Mouse (Mus musculus) ES-E14 (cell line): ENCODE results near the gene Aunip. TPM values are rescaled to one million over a fixed set of nuclear protein-coding genes. Genes with fewer than 3 reads are reported as not detected.
A peak's percentile ranks its signal among the peaks of the same experiment; 100 is the strongest.

ENCODE experiments used
- DNase-seq: peaks from one replicate; pipeline ENCODE4 v3.0.0-alpha.2; 2013; ENCODE audit warnings: low read depth, low spot score
- H3K27ac ChIP-seq: 2 replicates; pipeline ENCODE4 v1.5.1; 2012; ENCODE audit warnings: low read depth, mild to moderate bottlenecking, low read length, moderate library complexity, mixed read lengths; ENCODE audit not compliant: poor library complexity, insufficient read depth, severe bottlenecking
- H3K36me3 ChIP-seq: 2 replicates; pipeline ENCODE4 v1.6.1; 2012; ENCODE audit warnings: mild to moderate bottlenecking, low read length, moderate library complexity, mixed read lengths; ENCODE audit not compliant: control insufficient read depth, poor library complexity, insufficient read depth, severe bottlenecking
- H3K4me1 ChIP-seq, 2 experiments: fragments of 150-350 bp in 1 of 2; sonication (generic) in 1 of 2; 2 replicates each; pipeline ENCODE4 v1.6.1; 2012; ENCODE audit warnings: low read length in 2 of 2, mild to moderate bottlenecking in 1 of 2, mixed read lengths in 1 of 2; ENCODE audit not compliant: control insufficient read depth in 2 of 2, insufficient read depth in 2 of 2, poor library complexity in 1 of 2
- H3K4me3 ChIP-seq, 2 experiments: fragments of 150-350 bp in 1 of 2; sonication (generic) in 1 of 2; 2 replicates each; pipeline ENCODE4 v1.5.1; 2012; ENCODE audit warnings: low read length in 2 of 2, low read depth in 1 of 2, mild to moderate bottlenecking in 1 of 2, mixed read lengths in 1 of 2; ENCODE audit not compliant: insufficient read depth in 1 of 2, poor library complexity in 1 of 2, severe bottlenecking in 1 of 2
- H3K9ac ChIP-seq: 2 replicates; pipeline ENCODE4 v1.6.1; 2012; ENCODE audit warnings: low read depth, mild to moderate bottlenecking, low read length, mixed read lengths; ENCODE audit not compliant: poor library complexity, insufficient read depth, severe bottlenecking
- H3K9me3 ChIP-seq: fragments of 150-350 bp; sonication (generic); 2 replicates; pipeline ENCODE4 v1.6.1; 2012; ENCODE audit warnings: low read depth, mild to moderate bottlenecking, low read length; ENCODE audit not compliant: control insufficient read depth, insufficient read depth
- CHD2 ChIP-seq: IDR thresholded peaks from 2 replicates; pipeline ENCODE4 v1.6.1; 2014; ENCODE audit warnings: mild to moderate bottlenecking, low read depth, low read length, inconsistent platforms
- HCFC1 ChIP-seq: IDR thresholded peaks from 2 replicates; pipeline ENCODE4 v1.6.1; 2012; ENCODE audit warnings: low read length, inconsistent platforms, borderline replicate concordance; ENCODE audit not compliant: insufficient read depth
- MAFK ChIP-seq: IDR thresholded peaks from 2 replicates; pipeline ENCODE4 v1.6.1; 2014; ENCODE audit warnings: mild to moderate bottlenecking, low read depth, low read length, inconsistent platforms; ENCODE audit not compliant: insufficient read depth
- ZC3H11A ChIP-seq: IDR thresholded peaks from 2 replicates; pipeline ENCODE4 v1.6.1; 2012; ENCODE audit warnings: low read depth, mild to moderate bottlenecking, inconsistent platforms, low read length, borderline replicate concordance
- ZNF384 ChIP-seq: IDR thresholded peaks from 2 replicates; pipeline ENCODE4 v1.6.1; 2012; ENCODE audit warnings: low read depth, low read length, inconsistent platforms
- in situ Hi-C, 2 experiments: fragments of 600-800 bp; cut with MboI; formaldehyde crosslinking; loops; one replicate each; pipeline ENCODE4 v1.15.1; 2025; ENCODE audit warnings: low sequenced_read_pairs in 2 of 2, inconsistent platforms in 1 of 2; ENCODE audit not compliant: unreplicated experiment in 2 of 2
- total RNA-seq: library from RNA; depleted of rRNA; stranded (reverse); fragments of 300-350 nt; gene quantifications from 2 replicates; pipeline ENCODE4 v1.2.3, GENCODE M21; 2012

Gene Aunip
- total RNA-seq, 1 experiment, result 18.3 TPM

- peaks cover 10 to 12% of the 10 kb centered on the region in 2 experiments; a peak in 3 of 4 replicates for H3K4me1 ChIP-seq
- H3K27ac ChIP-seq, result peak overlapping the region; percentile 100
- DNase-seq, result peak; percentile 68
Measured at GRCm38 (mm10) chr4:134467435-134468214, 43.2 kb upstream of the Aunip start.

GRCm38 (mm10) chr4:134468215-134468575 is 42.6 kb upstream of the Aunip start, which contains the start of gene Stmn1:
Stmn1 (plus strand) TSS chr4:134468320.
- peak; percentile 88 for TF ChIP-seq HCFC1
- TF ChIP-seq ZNF384, result no peak
- TF ChIP-seq CHD2, result no peak
- peaks cover 10 to 12% of the 10 kb centered on the region in 2 experiments; a peak in 3 of 4 replicates for H3K4me1 ChIP-seq
- H3K9ac ChIP-seq, result peak within 1 kb of the TSS; percentile 89
- peaks cover 14% of the 10 kb centered on the region for H3K36me3 ChIP-seq
- peak within 1 kb of the TSS; percentile 100 for H3K27ac ChIP-seq
- no peaks in the 10 kb centered on the region for H3K9me3 ChIP-seq
- peak within 1 kb of the TSS; percentile 88 to 92 for H3K4me3 ChIP-seq
- in situ Hi-C loops, result no loop called here
- DNase-seq, result peak; percentile 94

More at GRCm38 (mm10) chr4:134467435-134468214, 43.2 kb upstream of the Aunip start:
- in situ Hi-C loops, result no loop called here
- H3K4me3 ChIP-seq, result peak overlapping the region; percentile 68 to 92
- peaks cover 10% of the 10 kb centered on the region for H3K36me3 ChIP-seq
- no peak for TF ChIP-seq CHD2
- peak overlapping the region; percentile 65 for H3K9ac ChIP-seq
- no peaks in the 10 kb centered on the region for H3K9me3 ChIP-seq

GRCm38 (mm10) chr4:134468578-134469266 is 42.1 kb upstream of the Aunip start:
- in situ Hi-C loops, result no loop called here
- Histone ChIP-seq H3K4me3 (peak overlapping the region; percentile 88 to 92), H3K36me3 (peaks cover 16% of the 10 kb centered on the region), H3K4me1 (peaks cover 10 to 12% of the 10 kb centered on the region in 2 experiments; a peak in 3 of 4 replicates), H3K9me3 (no peaks in the 10 kb centered on the region), H3K27ac (peak overlapping the region; percentile 100), H3K9ac (peak overlapping the region; percentile 89)
- DNase-seq, result peak; percentile 80
- TF ChIP-seq HCFC1, result no peak
- no peak for TF ChIP-seq MAFK
- TF ChIP-seq ZC3H11A, result no peak
- TF ChIP-seq CHD2, result no peak
- no peak for TF ChIP-seq ZNF384

- Histone ChIP-seq H3K4me3 (peak overlapping the region; percentile 88 to 92), H3K36me3 (peaks cover 22% of the 10 kb centered on the region), H3K4me1 (peaks cover 10 to 15% of the 10 kb centered on the region in 2 experiments; a peak in 3 of 4 replicates), H3K9ac (peak overlapping the region; percentile 18; the same call in 1 of the 2 replicates), H3K27ac (peak overlapping the region; percentile 100; the same call in 1 of the 2 replicates), H3K9me3 (no peaks in the 10 kb centered on the region)
- in situ Hi-C loops, result no loop called here
- TF ChIP-seq CHD2 (no peak), MAFK (no peak), HCFC1 (no peak), ZC3H11A (no peak), ZNF384 (no peak)
- no peak for DNase-seq
Measured at GRCm38 (mm10) chr4:134469341-134469796, 41.4 kb upstream of the Aunip start.
